ENCODE assay signal across 8 mouse cellular contexts in genomic region chr2:125782719-125783109, GRCm38 (mm10). TPM values are rescaled to one million over a fixed set of nuclear protein-coding genes. Genes with fewer than 3 reads are reported as not detected.
A peak's percentile ranks its signal among the peaks of the same experiment; 100 is the strongest.
DNase-seq lines count a peak whose midpoint lies in the region; ATAC-seq and TF ChIP-seq lines count a peak whose summit lies in the region.

Gene Secisbp2l, minus strand, starts transcription at chr2:125782870.

- no peaks in the 10 kb centered on the region for H3K9me3 ChIP-seq in erythroblast, embryonic 14.5 days (ENCODE audit: control insufficient read depth, low read length)
- H3K9me3 ChIP-seq in heart, embryonic 12.5 days (replicated peaks), result no peaks in the 10 kb centered on the region
- no peaks in the 10 kb centered on the region for H3K9me3 ChIP-seq in liver, embryonic 12.5 days (replicated peaks)
- no peaks in the 10 kb centered on the region for H3K9me3 ChIP-seq in stomach, embryonic 15.5 days

- peak within 1 kb of the TSS; percentile 86 for H3K27ac ChIP-seq in heart, embryonic 12.5 days (ENCODE audit: poor library complexity, severe bottlenecking)
- peak within 1 kb of the TSS; percentile 80 for H3K27ac ChIP-seq in liver, embryonic 12.5 days
- H3K27ac ChIP-seq in stomach, embryonic 15.5 days, result peak within 1 kb of the TSS; percentile 79

- H3K9ac ChIP-seq in heart, embryonic 12.5 days, result peak within 1 kb of the TSS; percentile 92
- peak within 1 kb of the TSS; percentile 93 for H3K9ac ChIP-seq in liver, embryonic 12.5 days
- peak within 1 kb of the TSS; percentile 96 for H3K9ac ChIP-seq in stomach, embryonic 15.5 days

- DNase-seq in brain, embryonic 14.5 days (ENCODE audit: low read depth), result peak; percentile 95
- peak; percentile 97 for DNase-seq in kidney, postnatal 10 days
- peak; percentile 89 for DNase-seq in natural killer cell, adult 2 months (ENCODE audit: low spot score in 2 of 2)

- H3K4me2 ChIP-seq in heart, embryonic 12.5 days, result peak within 1 kb of the TSS; percentile 66
- peak within 1 kb of the TSS; percentile 79 for H3K4me2 ChIP-seq in liver, embryonic 12.5 days
- peak within 1 kb of the TSS; percentile 55 for H3K4me2 ChIP-seq in stomach, embryonic 15.5 days

- under 1% methylated on average over 28 of the region's 28 CpGs for WGBS in heart, embryonic 12.5 days
- WGBS in liver, embryonic 12.5 days (ENCODE audit: insufficient replicate concordance), result under 1% methylated on average over 28 of the region's 28 CpGs
- WGBS in stomach, embryonic 15.5 days, result 1% methylated on average over 28 of the region's 28 CpGs

- H3K4me3 ChIP-seq in C2C12 (ENCODE audit: insufficient read depth, poor library complexity, severe bottlenecking), result peak within 1 kb of the TSS; percentile 75
- peak within 1 kb of the TSS; percentile 69 for H3K4me3 ChIP-seq in erythroblast, embryonic 14.5 days (replicated peaks)
- peak within 1 kb of the TSS; percentile 88 for H3K4me3 ChIP-seq in heart, embryonic 12.5 days
- H3K4me3 ChIP-seq in liver, embryonic 12.5 days, result peak within 1 kb of the TSS; percentile 96
- H3K4me3 ChIP-seq in stomach, embryonic 15.5 days (replicated peaks), result peak within 1 kb of the TSS; percentile 96

- peaks cover 48% of the 10 kb centered on the region for H3K79me2 ChIP-seq in C2C12 (ENCODE audit: control insufficient read depth, insufficient read depth)

- H3ac ChIP-seq in C2C12 (ENCODE audit: control insufficient read depth, insufficient read length, low read depth), result peak within 1 kb of the TSS; percentile 81

- peak; percentile 80; the same call in 1 of the 2 replicates for TF ChIP-seq POLR2A in brain, embryonic 14.5 days (IDR thresholded peaks at IDR 0.05; ENCODE audit: borderline replicate concordance, extremely low read depth, insufficient read depth, insufficient read length, poor library complexity, severe bottlenecking)

- TF ChIP-seq CTCF in C2C12 (IDR thresholded peaks at IDR 0.05; ENCODE audit: control insufficient read depth, insufficient read depth, insufficient read length), result no peak
- TF ChIP-seq CTCF in brain, embryonic 14.5 days (IDR thresholded peaks at IDR 0.05; ENCODE audit: borderline replicate concordance, extremely low read depth, insufficient read depth, insufficient read length), result no peak

- no peaks in the 10 kb centered on the region for H3K27me3 ChIP-seq in C2C12 (ENCODE audit: control insufficient read depth, insufficient read depth, insufficient read length)
- H3K27me3 ChIP-seq in erythroblast, embryonic 14.5 days (ENCODE audit: control insufficient read depth), result peaks cover 16% of the 10 kb centered on the region
- no peaks in the 10 kb centered on the region for H3K27me3 ChIP-seq in heart, embryonic 12.5 days (replicated peaks)
- 0 out of 2 replicates have a peak, but pooled peaks cover 3% of the 10 kb centered on the region for H3K27me3 ChIP-seq in liver, embryonic 12.5 days (replicated peaks)
- H3K27me3 ChIP-seq in stomach, embryonic 15.5 days (replicated peaks), result no peaks in the 10 kb centered on the region

- peaks cover 25% of the 10 kb centered on the region for H3K4me1 ChIP-seq in erythroblast, embryonic 14.5 days (ENCODE audit: control insufficient read depth)
- peaks cover 18% of the 10 kb centered on the region for H3K4me1 ChIP-seq in heart, embryonic 12.5 days (replicated peaks)
- peaks cover 29% of the 10 kb centered on the region for H3K4me1 ChIP-seq in liver, embryonic 12.5 days
- peaks cover 14% of the 10 kb centered on the region for H3K4me1 ChIP-seq in stomach, embryonic 15.5 days

- H3K36me3 ChIP-seq in C2C12 (ENCODE audit: control insufficient read depth, insufficient read depth), result peaks cover 9% of the 10 kb centered on the region
- peaks cover 2% of the 10 kb centered on the region for H3K36me3 ChIP-seq in erythroblast, embryonic 14.5 days (ENCODE audit: control insufficient read depth)
- H3K36me3 ChIP-seq in heart, embryonic 12.5 days, result no peaks in the 10 kb centered on the region
- H3K36me3 ChIP-seq in liver, embryonic 12.5 days, result 0 out of 2 replicates have a peak, but pooled peaks cover under 1% of the 10 kb centered on the region
- no peaks in the 10 kb centered on the region for H3K36me3 ChIP-seq in stomach, embryonic 15.5 days

- peak; percentile 98 for ATAC-seq in heart, embryonic 12.5 days (ENCODE audit: insufficient number of reproducible peaks, low FRiP score)
- peak; percentile 99 for ATAC-seq in liver, embryonic 12.5 days
- peak; percentile 96 for ATAC-seq in stomach, embryonic 15.5 days (ENCODE audit: insufficient read depth, low FRiP score, low read depth)

- peaks cover 40% of the 10 kb centered on the region for H3K79me3 ChIP-seq in C2C12 (ENCODE audit: low read depth)

TF ChIP-seq in C2C12, 6 proteins besides CTCF, POLR2A, EP300 and RAD21:
- TF ChIP-seq FOSL1 (IDR thresholded peaks at IDR 0.05; ENCODE audit: insufficient read depth, low read length, poor library complexity, severe bottlenecking) (no peak), MAX (IDR thresholded peaks at IDR 0.05) (no peak), CEBPB (IDR thresholded peaks at IDR 0.05; ENCODE audit: low read depth) (no peak), MYOG (IDR thresholded peaks at IDR 0.05; ENCODE audit: control insufficient read depth, extremely low read depth, insufficient read length) (no peak), USF1 (IDR thresholded peaks at IDR 0.05; ENCODE audit: low read depth) (no peak), MYOD1 (IDR thresholded peaks at IDR 0.05; ENCODE audit: control insufficient read depth, insufficient read length, low read depth) (no peak)

RNA-seq across cellular contexts. Expression of gene Secisbp2l, which starts in this region (rescaled TPM):
- polyA plus RNA-seq in C2C12 (2012; fragmentation: generic; extraction: Trizol), result 5.7 TPM
- 14.7 and 28.4 TPM in 2 replicates for polyA plus RNA-seq in brain, embryonic 14.5 days (2012; rRNA removed)
- polyA plus RNA-seq in erythroblast, embryonic 14.5 days (2012), result 0.12 and 0.26 TPM in 2 replicates
- polyA plus RNA-seq in heart, embryonic 12.5 days (2016; fragmentation: Nextera tagmentation; extraction: Ambion mirVana), result 16.7 and 16.8 TPM in 2 replicates
- polyA plus RNA-seq in liver, embryonic 12.5 days (2016; fragmentation: Nextera tagmentation; extraction: Ambion mirVana), result 6.6 and 8.0 TPM in 2 replicates
- polyA plus RNA-seq in stomach, embryonic 15.5 days (2015; fragmentation: Nextera tagmentation; extraction: Ambion mirVana), result 14.7 and 17.0 TPM in 2 replicates

Comparison
In these comparisons a context has a peak if more than half of its experiments do, and no peak if none do; other contexts are left out.
1. Peak in every context shown above with its lines: DNase-seq, ATAC-seq, H3K4me3 ChIP-seq and H3K27ac ChIP-seq.